Mouse (Mus musculus) kidney, adult 2 months (tissue): ENCODE measurements around the gene Ube2m. TPM values are rescaled to one million over a fixed set of nuclear protein-coding genes. Genes with fewer than 3 reads are reported as not detected.
"Not testable (repeated sequence)": the region's sequence is repeated elsewhere in the genome, so short reads cannot be mapped to it uniquely, and the experiment has no call there.

Experiments used
- DNase-seq: peaks from one replicate; pipeline ENCODE4 v3.0.0; 2021
- H3K27ac ChIP-seq: fragments of 200-500 bp; 2 replicates; pipeline ENCODE4 v1.5.1; 2012; ENCODE audit warnings: low read depth, low read length, control low read depth, inconsistent platforms; ENCODE audit not compliant: insufficient read depth
- H3K27me3 ChIP-seq: fragments of 200-500 bp; replicated peaks from 2 replicates; pipeline ENCODE4 v1.6.1; 2012; ENCODE audit warnings: mild to moderate bottlenecking, moderate library complexity, low read length, inconsistent platforms; ENCODE audit not compliant: control insufficient read depth, insufficient read depth
- H3K36me3 ChIP-seq: fragments of 200-500 bp; 2 replicates; pipeline ENCODE4 v1.6.1; 2012; ENCODE audit warnings: mild to moderate bottlenecking, moderate library complexity, low read length, inconsistent platforms; ENCODE audit not compliant: control insufficient read depth, insufficient read depth
- H3K4me1 ChIP-seq: fragments of 200-500 bp; 2 replicates; pipeline ENCODE4 v1.6.1; 2011; ENCODE audit warnings: low read length; ENCODE audit not compliant: control insufficient read depth, insufficient read depth
- H3K4me3 ChIP-seq: fragments of 200-500 bp; 2 replicates; pipeline ENCODE4 v1.5.1; 2011; ENCODE audit warnings: mild to moderate bottlenecking, low read depth, low read length, control low read depth; ENCODE audit not compliant: insufficient read depth
- CTCF ChIP-seq: fragments of 200-500 bp; conservative IDR thresholded peaks from 2 replicates; pipeline ENCODE4 v1.5.1; 2011; ENCODE audit warnings: low read depth, mild to moderate bottlenecking, control low read depth, low read length, moderate library complexity, mixed read lengths; ENCODE audit not compliant: insufficient read depth, insufficient read length
- POLR2A ChIP-seq: fragments of 200-500 bp; IDR thresholded peaks from one replicate; pipeline ENCODE4 v1.6.1; 2011; ENCODE audit warnings: low read depth, low read length, control low read depth
- WGBS: fragments of 180-500 bp; shearing (Covaris S2); methylation state at CpG from one replicate; pipeline ENCODE4 v1.1.7; 2018; 5-methylcytosine and 5-hydroxymethylcytosine counted together
- polyA plus RNA-seq: library from polyadenylated mRNA; depleted of rRNA; stranded (reverse); fragments of >200 nt; gene quantifications from 2 replicates; pipeline ENCODE4 v1.2.3, GENCODE M21; 2012; rRNA removed

Ube2m gene
- polyA plus RNA-seq: 231 and 249 TPM in 2 replicates

DNA sequence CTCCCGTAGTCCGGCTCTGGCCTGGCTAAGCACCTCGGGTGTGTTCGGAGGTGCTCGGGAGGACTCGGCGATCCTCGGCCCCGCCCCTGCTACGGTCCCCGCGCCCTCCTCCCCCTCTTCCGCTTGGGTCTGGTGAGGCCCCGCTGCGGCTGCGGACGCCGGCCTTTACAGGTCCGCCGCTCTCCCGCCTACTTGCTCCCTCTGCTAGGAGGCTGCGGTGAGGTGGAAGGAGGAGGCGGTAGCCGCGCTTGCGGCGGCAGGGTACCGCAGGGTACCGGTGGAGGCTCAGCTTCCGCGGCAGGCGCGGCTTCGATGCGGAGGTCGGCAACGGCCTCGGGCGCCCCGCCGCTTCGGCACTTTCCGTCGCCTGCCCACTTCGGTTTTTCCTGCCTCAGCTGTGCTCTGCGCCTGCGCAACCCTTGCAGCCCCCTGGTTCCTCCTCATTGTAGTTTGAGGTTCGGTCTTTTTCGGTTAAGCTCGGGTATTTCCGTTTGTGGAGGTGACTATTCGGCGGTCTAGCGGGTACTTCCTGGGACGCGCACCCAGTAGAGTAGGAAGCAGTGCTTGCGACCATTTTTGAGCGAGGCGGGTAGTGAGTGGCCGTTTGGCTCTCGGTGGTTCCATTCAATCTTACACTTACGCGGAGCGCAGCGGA is at the start of gene Ube2m:
TSS of gene Ube2m (minus strand) at position 375 of the 655 bp plus-strand sequence.
- peak within 1 kb of the TSS; percentile 99 for H3K27ac ChIP-seq
- H3K4me3 ChIP-seq: peak within 1 kb of the TSS; percentile 86
- WGBS: under 1% methylated on average over 65 of the region's 65 CpGs
- H3K27me3 ChIP-seq: no peaks in the 10 kb centered on the region
- H3K4me1 ChIP-seq: peaks cover 20% of the 10 kb centered on the region; the same call in 1 of the 2 replicates
- no peaks in the 10 kb centered on the region for H3K36me3 ChIP-seq
- TF ChIP-seq POLR2A (peak; percentile 77), CTCF (no peak)
- peak; percentile 99 for DNase-seq

DNA sequence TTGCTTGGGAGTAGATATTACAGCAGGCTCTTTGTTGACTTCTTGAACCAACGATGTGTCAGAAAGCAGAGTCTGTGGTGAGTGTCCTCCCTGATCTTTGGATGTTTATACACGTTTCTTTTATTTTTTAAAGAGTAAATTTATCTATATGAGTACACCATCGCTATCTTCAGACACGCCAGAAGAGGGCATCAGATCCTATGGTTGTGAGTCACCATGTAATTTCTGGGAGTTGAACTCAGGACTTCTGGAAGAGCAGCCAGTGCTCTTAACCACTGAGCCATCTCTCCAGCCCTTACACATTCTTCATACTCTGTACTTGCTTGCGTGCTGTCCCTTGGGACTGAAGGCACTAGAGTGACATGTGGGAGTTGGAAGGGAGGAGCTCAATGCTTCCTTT is 34.2 kb upstream of the Ube2m start:
- TF ChIP-seq POLR2A (no peak), CTCF (no peak)
- Histone ChIP-seq H3K4me1 (no peaks in the 10 kb centered on the region), H3K4me3 (no peak overlapping the region), H3K36me3 (no peaks in the 10 kb centered on the region), H3K27me3 (no peaks in the 10 kb centered on the region), H3K27ac (no peak overlapping the region)
- WGBS: 58% methylated on average over 5 of the region's 5 CpGs
- no peak for DNase-seq

DNA sequence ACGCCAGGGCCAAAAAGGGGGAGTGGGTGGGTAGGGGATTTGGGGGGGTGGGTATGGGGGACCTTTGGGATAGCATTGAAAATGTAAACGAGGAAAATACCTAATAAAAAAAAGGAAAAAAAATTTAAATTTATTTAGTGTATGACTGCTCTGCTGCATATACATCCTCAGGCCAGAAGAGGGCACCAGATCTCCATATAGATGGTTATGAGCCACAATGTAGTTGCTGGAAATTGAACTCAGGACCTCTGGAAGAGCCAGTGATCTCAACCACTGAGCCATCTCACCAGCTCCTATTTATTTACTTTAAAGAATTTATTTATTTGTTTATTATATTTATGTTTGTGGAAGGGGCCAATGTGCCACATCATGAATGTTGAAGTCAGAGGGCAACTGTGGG is 25.3 kb upstream of the Ube2m start:
- H3K4me3 ChIP-seq, H3K27ac ChIP-seq, H3K36me3 ChIP-seq, H3K27me3 ChIP-seq, H3K4me1 ChIP-seq, DNase-seq: not testable (repeated sequence)
- WGBS: 43% methylated on average over 2 of the region's 2 CpGs

DNA sequence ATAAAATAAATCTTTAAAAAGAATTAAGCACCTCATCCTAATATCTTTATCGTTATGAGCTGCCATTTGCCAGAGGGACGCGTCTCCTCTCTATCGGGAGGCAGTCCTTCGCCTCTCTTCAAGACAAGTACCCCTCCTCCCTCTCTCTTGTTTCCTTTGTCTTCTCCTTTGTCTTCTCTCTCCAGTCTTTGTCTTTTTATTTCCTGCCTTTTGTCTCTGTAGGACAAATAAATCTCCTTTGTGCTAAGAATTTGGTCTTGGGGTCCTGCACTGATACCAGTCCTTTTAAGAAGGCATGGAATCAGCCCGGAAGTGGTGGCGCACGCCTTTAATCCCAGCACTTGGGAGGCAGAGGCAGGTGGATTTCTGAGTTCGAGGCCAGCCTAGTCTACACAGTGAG is 21.5 kb upstream of the Ube2m start:
- H3K36me3 ChIP-seq: no peaks in the 10 kb centered on the region
- WGBS: 92% methylated on average over 9 of the region's 9 CpGs

DNA sequence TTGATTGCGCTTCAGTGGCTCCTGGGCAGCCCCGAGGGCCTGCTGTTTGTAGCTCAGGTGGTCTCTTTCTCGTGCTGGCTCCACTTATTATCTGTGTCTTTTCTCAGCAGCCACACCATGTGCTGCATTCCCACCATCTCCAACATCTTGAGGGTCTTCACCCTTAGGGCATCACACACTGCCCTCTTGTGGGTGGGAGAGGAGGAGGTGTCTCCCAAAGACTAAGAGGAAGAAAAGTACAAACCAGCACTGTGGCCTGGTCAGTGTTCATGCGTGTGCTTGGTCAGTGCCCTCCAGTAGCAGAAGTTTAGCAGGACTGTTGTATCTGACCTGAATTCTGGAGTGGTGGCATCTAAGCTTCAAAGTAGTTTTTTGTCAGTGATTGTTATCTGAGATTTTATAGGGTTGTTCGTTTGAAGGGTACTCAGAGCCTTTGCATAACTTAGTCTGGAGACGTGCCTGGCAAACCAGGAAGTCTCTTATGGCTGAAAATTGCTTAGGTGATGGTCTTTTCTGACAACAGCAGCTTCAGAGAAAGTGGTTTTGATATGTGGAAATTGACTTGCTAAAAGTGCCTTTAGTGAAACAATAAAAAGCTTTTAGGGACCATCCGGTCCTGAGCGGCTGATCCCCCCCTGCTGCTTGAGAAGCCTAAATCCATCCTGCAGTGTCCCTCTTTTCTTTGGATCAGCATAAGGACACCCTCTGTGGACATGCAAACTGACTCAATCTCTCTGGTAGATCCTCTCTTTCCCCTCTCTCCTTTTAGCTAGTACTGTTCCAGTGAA is 19.0 kb upstream of the Ube2m start:
- TF ChIP-seq CTCF (no peak), POLR2A (no peak)
- Histone ChIP-seq H3K27ac (no peak overlapping the region), H3K4me3 (no peak overlapping the region), H3K36me3 (no peaks in the 10 kb centered on the region), H3K27me3 (no peaks in the 10 kb centered on the region), H3K4me1 (no peaks in the 10 kb centered on the region; the same call in 1 of the 2 replicates)
- no peak for DNase-seq
- WGBS: 54% methylated on average over 8 of the region's 8 CpGs

More for the DNA sequence above, 21.5 kb upstream of the Ube2m start:
- Histone ChIP-seq H3K4me3 (no peak overlapping the region), H3K27ac (no peak overlapping the region), H3K27me3 (no peaks in the 10 kb centered on the region), H3K4me1 (no peaks in the 10 kb centered on the region; the same call in 1 of the 2 replicates)
- DNase-seq: no peak
- TF ChIP-seq CTCF (no peak), POLR2A (no peak)

DNA sequence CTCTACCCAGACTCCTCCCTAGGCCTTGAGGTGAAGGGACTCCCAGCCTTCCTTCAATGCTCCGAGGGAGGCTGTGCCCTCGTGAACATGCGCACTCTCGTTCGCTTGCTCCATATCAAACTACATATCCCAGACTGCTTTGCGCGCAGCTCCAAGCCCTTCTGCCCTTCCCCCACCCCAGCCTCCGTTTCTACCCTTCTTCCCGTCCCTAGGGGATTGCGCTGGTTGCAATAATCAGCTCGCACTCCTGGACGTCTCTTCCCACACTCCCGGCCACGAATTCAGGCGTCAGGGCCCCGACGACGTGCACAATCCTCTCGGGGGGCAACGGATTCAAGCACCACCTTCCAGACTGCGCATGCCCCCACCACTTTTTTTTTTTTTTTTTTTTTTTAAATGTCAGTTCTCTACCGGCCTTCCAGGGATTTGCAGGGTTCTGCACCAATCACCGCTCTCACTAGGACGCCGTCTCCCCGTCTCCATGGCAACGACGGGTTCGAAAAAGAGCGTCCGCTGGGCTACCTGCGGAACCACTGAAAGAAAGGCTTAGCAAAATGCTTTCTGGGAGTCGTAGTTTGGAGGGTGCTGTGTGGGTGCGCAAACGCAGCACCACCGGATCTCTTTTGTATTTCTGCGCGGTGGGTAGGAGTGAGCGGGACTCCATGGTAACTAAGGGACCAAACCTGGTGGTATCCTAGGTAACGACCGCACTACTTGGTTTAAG is 16.4 kb upstream of the Ube2m start, which contains the start of gene Mzf1:
TSS of gene Mzf1 (minus strand) at position 478 of the 724 bp plus-strand sequence.
- peak within 1 kb of the TSS; percentile 89 for H3K4me3 ChIP-seq
- TF ChIP-seq POLR2A (peak; percentile 85), CTCF (no peak)
- H3K27ac ChIP-seq: peak within 1 kb of the TSS; percentile 89
- no peaks in the 10 kb centered on the region for H3K36me3 ChIP-seq
- no peaks in the 10 kb centered on the region; the same call in 1 of the 2 replicates for H3K4me1 ChIP-seq
- peak; percentile 98 for DNase-seq
- no peaks in the 10 kb centered on the region for H3K27me3 ChIP-seq
- under 1% methylated on average over 41 of the region's 41 CpGs for WGBS

DNA sequence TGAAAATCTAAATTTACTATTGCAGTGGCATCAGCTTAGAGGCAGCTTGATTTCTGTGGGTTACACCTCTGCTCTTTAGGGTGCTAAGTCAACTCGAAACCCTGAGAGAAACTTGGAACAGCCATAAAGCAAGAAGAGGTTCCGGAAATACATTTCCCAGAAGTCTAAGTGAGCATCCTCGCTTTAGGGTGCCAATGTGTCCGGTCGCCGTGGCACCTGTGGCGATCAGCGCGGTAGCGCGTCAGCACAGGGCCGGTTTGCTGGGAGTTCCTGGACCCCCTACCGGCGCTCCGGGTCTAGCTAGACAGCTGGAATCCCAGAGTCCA is 15.8 kb upstream of the Ube2m start:
- no peak for DNase-seq
- Histone ChIP-seq H3K4me1 (no peaks in the 10 kb centered on the region; the same call in 1 of the 2 replicates), H3K36me3 (no peaks in the 10 kb centered on the region), H3K27me3 (no peaks in the 10 kb centered on the region), H3K4me3 (peak overlapping the region; percentile 89), H3K27ac (peak overlapping the region; percentile 49; the same call in 1 of the 2 replicates)
- WGBS: 2% methylated on average over 15 of the region's 15 CpGs
- no peak for TF ChIP-seq POLR2A
- no peak for TF ChIP-seq CTCF
